Mouse (Mus musculus): ENCODE measurements around the gene Prkg1.

The Prkg1 gene

DNA sequence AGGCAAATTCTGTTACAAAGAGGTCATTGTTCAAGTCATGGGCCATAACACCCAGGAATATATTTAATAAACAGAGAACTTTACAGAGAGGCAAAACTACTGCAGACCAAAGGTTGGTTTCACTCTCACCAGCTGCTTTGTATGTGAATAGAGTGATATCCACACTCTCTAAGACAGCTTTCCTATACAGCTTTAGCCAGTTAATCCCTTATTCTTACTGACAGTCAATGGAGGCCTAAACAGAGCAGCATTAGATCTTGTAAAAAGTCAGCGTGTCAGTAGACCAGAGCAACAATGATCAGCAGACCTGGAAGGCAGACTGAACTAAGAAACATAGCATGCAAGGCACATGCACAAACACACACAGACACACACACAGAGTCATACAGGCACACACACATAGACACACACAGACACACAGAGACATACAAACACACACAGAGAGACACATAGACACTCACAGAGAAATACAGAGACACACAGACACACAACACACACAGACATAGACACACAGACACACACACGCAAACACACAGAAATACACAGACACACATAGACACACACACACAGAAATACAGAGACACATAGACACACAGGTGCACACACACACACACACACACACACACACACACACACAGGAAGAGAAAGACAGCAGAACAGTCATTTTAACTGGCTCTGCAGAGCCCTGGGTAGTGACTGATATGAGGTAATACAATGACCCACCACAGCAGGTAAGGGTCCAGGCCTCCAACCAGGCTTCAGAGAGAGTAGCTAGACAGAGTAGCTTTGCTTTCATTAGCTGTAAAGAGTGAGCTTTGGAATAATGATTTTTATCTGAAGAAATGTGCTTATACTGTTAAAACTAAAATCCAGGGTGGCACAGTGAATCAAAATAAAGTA is 723.6 kb downstream of the Prkg1 start:
- no peak for DNase-seq (ENCODE audit: low read depth)

GRCm38 (mm10) chr19:31038951-31039350 is 725.9 kb downstream of the Prkg1 start:
- DNase-seq (ENCODE audit: low read depth), result no peak

DNA sequence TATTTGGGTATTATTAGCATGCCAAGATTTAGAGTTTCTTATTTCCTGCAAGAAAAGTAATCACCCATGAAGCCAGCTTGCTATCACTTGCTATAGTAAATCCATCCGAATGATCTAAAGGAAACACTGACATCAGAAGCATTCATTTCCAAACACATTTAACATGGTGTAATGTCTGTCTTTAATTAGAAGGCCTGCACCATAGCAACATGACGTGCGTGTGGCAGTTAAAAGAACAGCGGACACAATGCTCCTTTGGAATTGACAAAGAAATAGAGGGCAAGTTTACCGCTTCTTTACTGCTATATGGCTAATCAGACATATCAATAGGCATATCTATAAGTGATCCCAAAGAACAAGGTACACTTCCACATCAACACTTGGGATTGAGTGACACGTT is 733.2 kb downstream of the Prkg1 start:
- no peak for DNase-seq (ENCODE audit: low read depth)

GRCm38 (mm10) chr19:31026797-31027196 is 738.0 kb downstream of the Prkg1 start:
- DNase-seq (ENCODE audit: low read depth), result no peak

- DNase-seq (ENCODE audit: low read depth), result no peak
These were observed 753.2 kb downstream of the Prkg1 start for GRCm38 (mm10) chr19:31011528-31012133.

- DNase-seq (ENCODE audit: low read depth), result no peak
These were observed 766.3 kb downstream of the Prkg1 start for GRCm38 (mm10) chr19:30998572-30998971.

- DNase-seq (ENCODE audit: low read depth), result no peak
These were observed 774.4 kb downstream of the Prkg1 start for GRCm38 (mm10) chr19:30990390-30990789.

DNA sequence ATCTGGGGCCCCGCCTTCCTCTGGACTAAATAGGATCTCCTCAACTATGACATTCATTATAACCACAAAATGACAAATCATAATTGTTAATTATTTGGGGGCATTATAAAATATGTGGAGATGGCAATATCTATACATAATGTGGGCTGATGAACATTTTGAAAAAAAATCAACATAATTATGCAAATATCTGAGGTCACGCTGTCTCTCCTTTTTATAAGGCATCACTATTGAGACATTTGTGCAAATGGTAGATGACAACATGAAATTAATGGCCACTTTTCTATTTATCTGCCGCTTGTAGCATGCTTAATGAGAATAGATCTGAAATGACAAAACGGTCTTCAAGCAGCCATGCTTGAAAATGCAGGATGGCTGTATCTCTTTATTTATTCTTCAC is 782.4 kb downstream of the Prkg1 start:
- DNase-seq (ENCODE audit: low read depth), result no peak

- DNase-seq (ENCODE audit: low read depth), result no peak
These were observed 786.7 kb downstream of the Prkg1 start for GRCm38 (mm10) chr19:30978096-30978495.

- no peak for DNase-seq (ENCODE audit: low read depth)
These were observed 814.2 kb downstream of the Prkg1 start for GRCm38 (mm10) chr19:30950610-30951009.

DNA sequence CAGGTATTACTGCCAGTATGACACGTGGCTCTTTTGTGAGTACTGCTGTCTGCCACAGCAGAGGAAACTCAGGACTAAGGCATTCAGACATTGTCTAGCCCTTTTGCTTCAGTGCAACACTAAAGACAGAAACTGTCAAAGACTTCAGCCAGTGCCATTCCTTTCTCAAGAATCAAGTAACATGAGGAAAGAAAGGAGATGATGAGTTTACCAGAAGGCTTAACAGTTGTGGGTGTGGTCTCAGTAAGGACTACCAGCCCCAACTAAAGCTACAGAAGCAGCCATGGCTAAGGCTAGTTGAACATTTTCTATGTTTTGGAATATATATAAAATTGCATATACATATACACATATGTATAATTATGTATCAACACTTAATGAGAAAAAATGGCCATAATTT is 816.6 kb downstream of the Prkg1 start:
- no peak for DNase-seq (ENCODE audit: low read depth)

GRCm38 (mm10) chr19:30942369-30942992 is 822.4 kb downstream of the Prkg1 start:
- DNase-seq (ENCODE audit: low read depth), result no peak

DNA sequence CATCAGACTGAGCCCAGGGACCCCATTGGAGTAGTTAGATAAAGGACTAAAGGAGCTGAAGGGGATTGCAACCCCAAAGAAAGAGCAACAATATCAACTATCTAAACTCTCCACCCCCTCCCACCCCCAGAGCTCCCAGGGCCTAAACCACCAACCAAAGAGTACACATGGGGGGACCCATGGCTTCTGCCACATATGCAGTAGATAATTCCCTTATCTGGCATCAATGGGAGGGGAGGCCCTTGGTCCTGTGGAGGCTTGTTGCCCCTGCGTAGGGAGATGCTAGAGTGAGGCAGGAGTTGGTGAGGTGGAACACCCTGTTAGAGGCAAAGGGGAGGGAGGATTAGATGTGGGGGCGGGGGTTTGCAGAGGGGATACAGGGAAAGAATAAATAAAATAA is 826.8 kb downstream of the Prkg1 start:
- no peak for DNase-seq (ENCODE audit: low read depth)

DNA sequence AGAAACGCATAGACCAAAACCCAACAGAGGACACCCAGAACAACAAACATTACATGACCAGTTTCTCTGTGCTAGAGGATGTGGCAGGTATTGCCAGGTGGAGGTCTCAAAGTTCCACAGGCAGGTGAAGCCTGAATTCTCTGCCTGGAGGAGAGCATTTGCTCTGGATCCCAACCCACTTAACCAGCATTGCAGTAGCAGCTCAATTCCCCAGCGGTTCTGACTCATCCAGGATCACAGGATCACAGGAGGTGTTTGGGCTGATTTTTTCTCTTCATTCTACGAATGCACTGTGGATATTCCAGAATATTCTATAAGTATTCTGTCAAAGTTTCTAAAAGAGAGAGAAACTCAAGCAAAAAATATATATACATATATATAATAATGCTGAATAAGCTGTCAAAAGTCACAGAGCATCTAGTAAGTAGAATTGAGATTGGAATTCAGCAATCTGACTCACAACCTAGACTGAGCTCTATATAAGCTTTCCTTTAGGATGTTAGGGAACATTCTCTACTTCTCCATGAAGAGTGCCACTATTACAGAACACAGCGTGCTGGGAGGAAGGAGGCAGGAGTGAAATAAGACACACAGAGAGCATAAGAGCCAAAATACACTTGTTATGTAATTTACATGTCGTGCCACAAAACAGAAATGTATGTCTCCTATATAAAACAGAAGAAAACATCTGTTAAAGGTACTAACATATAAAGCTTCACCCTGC is 833.2 kb downstream of the Prkg1 start:
- no peak for DNase-seq (ENCODE audit: low read depth)

- DNase-seq (ENCODE audit: low read depth), result no peak
These were observed 840.8 kb downstream of the Prkg1 start for GRCm38 (mm10) chr19:30924032-30924431.

- no peak for DNase-seq (ENCODE audit: low read depth)
These were observed 862.5 kb downstream of the Prkg1 start for GRCm38 (mm10) chr19:30902290-30902689.

DNA sequence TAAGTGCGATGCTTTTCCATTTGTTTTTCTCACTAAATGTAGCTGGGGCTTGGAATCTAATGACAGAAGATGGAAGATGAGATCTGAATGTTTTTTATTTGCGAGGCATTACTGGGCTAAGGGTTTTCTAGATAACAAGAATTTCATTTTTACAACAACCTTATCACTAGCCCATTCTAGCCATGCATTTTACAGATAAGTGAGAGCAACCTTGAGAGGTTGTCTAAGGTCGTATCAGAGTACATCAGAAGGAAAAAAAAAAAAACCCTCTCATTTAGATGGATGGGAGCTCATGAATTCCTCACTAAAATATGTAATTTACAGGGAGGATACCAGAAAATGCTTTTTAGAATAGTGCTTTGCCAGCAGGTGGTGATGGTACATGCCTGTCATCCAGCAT is 863.8 kb downstream of the Prkg1 start:
- no peak for DNase-seq (ENCODE audit: low read depth)

DNA sequence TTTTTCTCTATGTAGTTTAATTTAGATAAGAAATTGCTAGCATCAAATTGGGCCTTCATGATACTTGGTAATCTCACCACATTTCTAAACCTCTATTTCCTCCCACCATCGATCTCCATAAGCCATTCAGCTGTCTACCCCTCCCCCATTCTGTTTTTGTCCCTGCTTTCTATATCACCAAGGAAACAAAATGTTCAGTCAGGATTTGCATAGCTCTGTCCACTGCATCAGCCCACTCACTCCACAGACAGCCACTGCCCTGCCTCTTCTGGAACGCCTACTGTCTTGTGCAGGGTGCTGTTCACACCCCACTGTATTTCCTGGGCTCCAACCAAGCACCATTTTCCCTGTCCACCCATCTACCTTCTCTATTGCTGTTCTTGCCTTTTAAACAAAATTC is 874.5 kb downstream of the Prkg1 start:
- DNase-seq (ENCODE audit: low read depth), result no peak

DNA sequence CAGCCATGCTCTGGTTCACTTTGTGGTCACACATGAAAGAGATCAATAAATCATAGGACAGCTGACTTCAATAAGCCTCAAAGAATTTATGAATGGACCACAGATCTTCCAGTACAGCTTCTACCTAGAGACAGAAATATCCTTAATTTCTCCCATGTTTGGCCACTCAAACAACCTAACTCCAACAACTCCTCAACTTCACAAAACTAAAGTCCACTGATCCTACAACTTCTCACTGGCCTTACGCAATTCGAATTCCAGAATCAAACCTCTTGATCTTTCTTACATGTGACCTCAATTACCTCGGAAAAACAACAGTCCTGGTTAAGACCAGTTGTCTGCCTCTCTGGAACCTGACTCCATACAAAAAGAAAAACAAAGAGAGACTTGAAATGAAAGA is 875.0 kb downstream of the Prkg1 start:
- DNase-seq (ENCODE audit: low read depth), result no peak

DNA sequence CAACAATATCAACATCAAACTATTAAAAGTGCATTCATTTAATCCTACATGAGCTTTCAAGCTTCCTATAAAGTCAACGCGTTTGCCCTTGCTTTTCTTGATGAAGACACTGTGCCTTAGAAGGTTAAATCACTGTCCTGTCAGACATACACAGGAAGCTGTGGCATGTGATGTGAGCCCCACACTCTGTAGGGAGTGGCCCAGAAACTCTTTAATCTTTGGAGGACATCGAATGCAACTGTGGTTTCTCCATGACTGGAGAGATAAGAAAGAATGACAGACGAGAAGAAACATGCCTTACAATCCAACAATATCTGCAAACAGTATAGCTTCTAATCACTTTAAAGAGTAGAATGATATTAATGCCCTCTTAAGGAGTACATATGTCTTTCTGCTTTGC is 903.4 kb downstream of the Prkg1 start:
- no peak for DNase-seq (ENCODE audit: low read depth)

DNA sequence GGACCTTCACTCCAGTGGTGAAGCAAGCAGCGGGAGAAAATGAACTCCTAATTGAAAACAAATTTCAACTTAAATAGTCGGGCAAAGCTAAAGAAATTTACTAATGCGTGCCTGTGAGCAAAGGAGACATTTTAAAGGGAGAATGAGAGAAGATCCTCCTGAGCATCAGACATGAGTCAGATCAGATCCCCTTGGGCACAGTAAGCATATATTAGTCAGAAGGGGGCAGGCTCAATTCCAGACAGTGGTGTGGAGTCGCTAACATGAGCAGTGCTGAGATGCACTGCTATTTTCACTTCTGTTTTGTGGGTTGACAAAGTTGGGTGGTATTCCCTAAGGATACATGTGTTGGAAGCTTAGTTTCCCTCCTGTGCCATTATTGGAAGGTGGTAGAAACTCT is 913.8 kb downstream of the Prkg1 start:
- no peak for DNase-seq (ENCODE audit: low read depth)

DNA sequence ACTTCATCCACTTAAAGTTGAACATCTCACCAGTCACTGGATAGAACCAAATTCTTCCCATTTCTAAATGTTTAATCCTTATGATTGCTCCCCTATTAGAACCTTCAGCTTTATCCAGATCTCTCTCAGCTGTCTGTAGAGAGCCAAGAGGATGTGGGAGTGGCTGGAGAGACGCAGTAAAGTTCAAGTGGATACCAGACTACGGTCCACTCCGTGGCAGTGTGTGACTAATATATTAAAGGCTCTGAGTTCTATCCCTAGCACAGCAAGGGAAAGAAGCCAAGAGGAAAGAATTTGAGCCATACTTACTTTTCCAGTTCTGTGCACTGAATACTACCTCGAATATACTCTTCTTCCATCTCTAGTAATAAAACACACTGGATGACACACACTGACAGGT is 919.9 kb downstream of the Prkg1 start:
- no peak for DNase-seq (ENCODE audit: low read depth)

DNA sequence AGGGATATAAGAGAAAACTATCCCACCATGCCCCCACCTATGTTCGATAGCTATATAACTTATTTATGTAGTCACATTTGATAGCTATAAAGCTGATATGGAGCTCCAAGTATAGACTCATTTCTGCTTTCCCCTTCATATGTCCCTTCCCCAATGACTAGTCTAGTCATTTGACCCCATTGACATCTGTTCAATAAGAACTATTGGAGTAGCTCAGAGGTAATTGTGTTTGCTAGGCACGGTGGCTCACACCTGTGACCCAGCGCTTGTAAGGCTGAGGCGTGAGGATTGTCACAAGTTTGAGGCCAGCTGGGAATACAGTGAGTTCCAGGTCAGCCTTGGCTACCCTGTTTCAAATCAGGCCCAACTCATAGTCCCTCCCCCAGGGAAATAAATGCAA is 921.2 kb downstream of the Prkg1 start:
- DNase-seq (ENCODE audit: low read depth), result no peak

Measured in c-Kit-positive CD71-positive TER-119-negative erythroid progenitor cells, embryonic 14.5 days (primary cell).